Mouse (Mus musculus): ENCODE measurements around the gene Zfp989. TPM values are rescaled to one million over a fixed set of nuclear protein-coding genes. Genes with fewer than 3 reads are reported as not detected.
"Not testable (repeated sequence)": the region's sequence is repeated elsewhere in the genome, so short reads cannot be mapped to it uniquely, and the experiment has no call there.

The Zfp989 gene
- polyA plus RNA-seq (2012; rRNA removed) = 0.06 and 0.07 TPM in 2 replicates

- not testable (repeated sequence) for DNase-seq (ENCODE audit: low read depth)
Measured at GRCm38 (mm10) chr4:146971757-146972156, at the start of gene Zfp989. Gene Zfp989, plus strand, starts transcription at chr4:146971976.

GRCm38 (mm10) chr4:146932311-146933082 lies 39.3 kb upstream of the Zfp989 start:
- no peak for TF ChIP-seq CTCF (IDR thresholded peaks at IDR 0.05; ENCODE audit: borderline replicate concordance, extremely low read depth, insufficient read depth, insufficient read length)
- no peak for TF ChIP-seq POLR2A (IDR thresholded peaks at IDR 0.05; ENCODE audit: borderline replicate concordance, extremely low read depth, insufficient read depth, insufficient read length, poor library complexity, severe bottlenecking)
- DNase-seq (ENCODE audit: low read depth) = peak; percentile 11

- DNase-seq (ENCODE audit: low read depth) = not testable (repeated sequence)
Measured at GRCm38 (mm10) chr4:146941691-146942090, 30.1 kb upstream of the Zfp989 start.

GRCm38 (mm10) chr4:146976581-146976980 lies 4.8 kb downstream of the Zfp989 start:
- not testable (repeated sequence) for DNase-seq (ENCODE audit: low read depth)

- DNase-seq (ENCODE audit: low read depth) = not testable (repeated sequence)
Measured at GRCm38 (mm10) chr4:147018400-147018799, 46.6 kb downstream of the Zfp989 start.

GRCm38 (mm10) chr4:147021550-147021949 lies 49.8 kb downstream of the Zfp989 start, which contains the start of gene Rex2:
Gene Rex2, plus strand, starts transcription at chr4:147021850.
- not testable (repeated sequence) for DNase-seq (ENCODE audit: low read depth)

- DNase-seq (ENCODE audit: low read depth) = not testable (repeated sequence)
Measured at GRCm38 (mm10) chr4:147026374-147026773, 54.6 kb downstream of the Zfp989 start.

GRCm38 (mm10) chr4:147031308-147032036 lies 59.7 kb downstream of the Zfp989 start:
- DNase-seq (ENCODE audit: low read depth) = not testable (repeated sequence)

Other genes with a start within 250 kb of the Zfp989 start
- not detected in 2 replicates for gene Gm21411, start 62.4 kb upstream of the Zfp989 start, polyA plus RNA-seq (2012; rRNA removed)
- not detected in 2 replicates for gene Rex2, start 49.9 kb downstream of the Zfp989 start, polyA plus RNA-seq (2012; rRNA removed)
- gene Zfp991, start 160.1 kb downstream of the Zfp989 start, polyA plus RNA-seq (2012; rRNA removed) = 1.5 and 2.5 TPM in 2 replicates

All from brain, embryonic 14.5 days (tissue).